9 mouse cellular contexts compared by ENCODE assay signal in the genomic region with DNA sequence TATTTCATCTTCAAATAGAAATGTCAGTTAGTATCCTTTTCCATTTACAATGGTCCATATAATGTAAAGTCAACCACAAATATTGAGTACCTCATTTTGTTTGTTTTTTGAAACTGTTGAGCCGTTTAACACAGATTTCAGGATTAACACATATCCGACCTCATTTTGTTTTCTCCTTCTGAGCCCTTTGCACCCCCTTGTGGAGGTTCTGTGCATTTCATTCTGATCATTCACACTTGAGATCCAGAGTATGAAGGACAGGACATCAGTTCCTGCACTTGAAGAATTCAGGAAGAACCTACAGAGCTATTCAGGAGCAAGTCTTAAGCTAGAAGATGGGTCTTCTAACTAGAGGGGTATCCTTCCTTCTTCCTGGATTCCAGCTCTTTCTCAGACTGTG. TPM values are rescaled to one million over a fixed set of nuclear protein-coding genes. Genes with fewer than 3 reads are reported as not detected.
A peak's percentile ranks its signal among the peaks of the same experiment; 100 is the strongest.
DNase-seq lines count a peak whose midpoint lies in the region; ATAC-seq and TF ChIP-seq lines count a peak whose summit lies in the region.
"Had no signal": no experiment of that assay in that cellular context is flagged by ENCODE, and none has a peak within 500 bp of the region (broad histone marks: within the 10 kb centered on the region; RNA-seq: fewer than 3 reads in every experiment).

No protein-coding gene starts in this region.

- no peak overlapping the region for H3K4me2 ChIP-seq in liver, embryonic 11.5 days
- H3K4me2 ChIP-seq: limb, embryonic 13.5 days had no signal

- H3K27me3 ChIP-seq in cerebellum, adult 2 months (ENCODE audit: control insufficient read depth, insufficient read depth, low read length) = no peaks in the 10 kb centered on the region
- H3K27me3 ChIP-seq in liver, adult 2 months (ENCODE audit: control insufficient read depth, insufficient read depth, low read length) = no peaks in the 10 kb centered on the region
- H3K27me3 ChIP-seq in liver, embryonic 11.5 days (replicated peaks; ENCODE audit: control insufficient read depth, insufficient read depth, low read length) = no peaks in the 10 kb centered on the region
- no peaks in the 10 kb centered on the region for H3K27me3 ChIP-seq in hindbrain, embryonic 10.5 days (ENCODE audit: insufficient read depth, poor library complexity, severe bottlenecking)
- H3K27me3 ChIP-seq: limb, embryonic 13.5 days had no signal

- no peak for TF ChIP-seq CTCF in cerebellum, adult 2 months (IDR thresholded peaks at IDR 0.05; ENCODE audit: borderline replicate concordance, insufficient read depth, low read depth, low read length)
- 0 out of 2 replicates have a peak, but pooled peaks have one; percentile 16 for TF ChIP-seq CTCF in liver, adult 2 months (IDR thresholded peaks at IDR 0.05; ENCODE audit: low read depth, low read length)

- no peak overlapping the region for H3K27ac ChIP-seq in cerebellum, adult 2 months (ENCODE audit: insufficient read depth, low read length)
- no peak overlapping the region for H3K27ac ChIP-seq in liver, adult 2 months (replicated peaks; ENCODE audit: insufficient read depth, low read depth, low read length)
- H3K27ac ChIP-seq in liver, embryonic 11.5 days (ENCODE audit: low read depth, low read length) = no peak overlapping the region
- H3K27ac ChIP-seq in hindbrain, embryonic 10.5 days = no peak overlapping the region
- H3K27ac ChIP-seq: limb, embryonic 13.5 days had no signal

- H3K4me1 ChIP-seq in cerebellum, adult 2 months (ENCODE audit: control insufficient read depth, insufficient read depth, low read length) = no peaks in the 10 kb centered on the region
- H3K4me1 ChIP-seq in liver, adult 2 months (ENCODE audit: control insufficient read depth, insufficient read depth, low read length) = no peaks in the 10 kb centered on the region
- H3K4me1 ChIP-seq in liver, embryonic 11.5 days (replicated peaks; ENCODE audit: control insufficient read depth, insufficient read depth, low read length) = no peaks in the 10 kb centered on the region
- H3K4me1 ChIP-seq in hindbrain, embryonic 10.5 days (replicated peaks) = 0 out of 2 replicates have a peak, but pooled peaks cover 3% of the 10 kb centered on the region
- H3K4me1 ChIP-seq: limb, embryonic 13.5 days had no signal

- no peaks in the 10 kb centered on the region for H3K79me2 ChIP-seq in liver, adult 2 months (ENCODE audit: control insufficient read depth, insufficient read depth, low read length)

- H3K9ac ChIP-seq in liver, adult 2 months (ENCODE audit: low read depth, low read length) = no peak overlapping the region
- H3K9ac ChIP-seq in liver, embryonic 11.5 days (ENCODE audit: low read depth, low read length) = no peak overlapping the region
- H3K9ac ChIP-seq: limb, embryonic 13.5 days had no signal

- 48% methylated on average over 2 of the region's 2 CpGs for WGBS in cerebellum, adult 2 months
- WGBS in liver, adult 2 months = 17% methylated on average over 2 of the region's 2 CpGs
- 51% methylated on average over 2 of the region's 2 CpGs for WGBS in liver, embryonic 11.5 days
- 68% methylated on average over 2 of the region's 2 CpGs for WGBS in hindbrain, embryonic 10.5 days

- no peaks in the 10 kb centered on the region for H3K36me3 ChIP-seq in liver, adult 2 months (ENCODE audit: control insufficient read depth, insufficient read depth, low read length)
- no peaks in the 10 kb centered on the region for H3K36me3 ChIP-seq in liver, embryonic 11.5 days (ENCODE audit: control insufficient read depth, insufficient read depth, low read length)
- H3K36me3 ChIP-seq in hindbrain, embryonic 10.5 days = no peaks in the 10 kb centered on the region
- H3K36me3 ChIP-seq: limb, embryonic 13.5 days had no signal

- H3K4me3 ChIP-seq in cerebellum, adult 2 months (replicated peaks; ENCODE audit: insufficient read depth, low read depth, low read length) = no peak overlapping the region
- H3K4me3 ChIP-seq in liver, adult 2 months (ENCODE audit: insufficient read depth, low read depth, low read length) = no peak overlapping the region
- no peak overlapping the region for H3K4me3 ChIP-seq in liver, embryonic 11.5 days (ENCODE audit: low read depth, low read length)
- H3K4me3 ChIP-seq in hindbrain, embryonic 10.5 days = no peak overlapping the region
- H3K4me3 ChIP-seq: limb, embryonic 13.5 days had no signal

- no peaks in the 10 kb centered on the region for H3K9me3 ChIP-seq in liver, embryonic 11.5 days (ENCODE audit: control insufficient read depth, low read length)
- no peaks in the 10 kb centered on the region for H3K9me3 ChIP-seq in hindbrain, embryonic 10.5 days
- H3K9me3 ChIP-seq: limb, embryonic 13.5 days had no signal

- DNase-seq in cerebellum, postnatal 10 days = peak; percentile 61 to 66
- no peak for DNase-seq in cerebellum, adult 2 months
- DNase-seq in liver, adult 2 months (ENCODE audit: extremely low read depth, low read depth, low spot score) = peak; percentile 45
- DNase-seq in liver, embryonic 11.5 days (ENCODE audit: low spot score) = no peak
- peak; percentile 20 for DNase-seq in WW6 (ENCODE audit: low read depth, low spot score)
- DNase-seq in kidney, postnatal 4 days = peak; percentile 41 to 61
- DNase-seq in thymus, adult 18-20 months = no peak
- DNase-seq in hindbrain, embryonic 10.5 days (ENCODE audit: low spot score) = no peak

- TF ChIP-seq POLR2A in cerebellum, adult 2 months (IDR thresholded peaks at IDR 0.05; ENCODE audit: borderline replicate concordance, insufficient read depth, low read length) = no peak
- TF ChIP-seq POLR2A in liver, adult 2 months (IDR thresholded peaks at IDR 0.05; ENCODE audit: extremely low read depth, insufficient read depth, low read length) = no peak

- no peak for ATAC-seq in liver, embryonic 11.5 days (replicated peaks; ENCODE audit: low FRiP score)

RNA-seq across cellular contexts. Expression of a gene that starts 7.0 kb away (rescaled TPM):
- polyA plus RNA-seq in cerebellum, adult 2 months (2012; rRNA removed) = not detected in 2 replicates
- not detected in 2 replicates for total RNA-seq in liver, adult 2 months (2014; rRNA removed)
- not detected in 2 replicates for polyA plus RNA-seq in liver, adult 2 months (2012; rRNA removed)
- polyA plus RNA-seq in liver, embryonic 11.5 days (2014; fragmentation: Nextera tagmentation; extraction: Ambion mirVana) = not detected in 2 replicates
- 0.24 TPM in 1 of 2 replicates, not detected in the other for polyA plus RNA-seq in hindbrain, embryonic 10.5 days (2016; fragmentation: Nextera tagmentation; extraction: Ambion mirVana)
- polyA plus RNA-seq: limb, embryonic 13.5 days had no signal

RNA-seq across cellular contexts. Expression of a gene that starts 56.7 kb away (rescaled TPM):
- not detected in 2 replicates for polyA plus RNA-seq in cerebellum, adult 2 months (2012; rRNA removed)
- not detected in 2 replicates for total RNA-seq in liver, adult 2 months (2014; rRNA removed)
- not detected in 2 replicates for polyA plus RNA-seq in liver, adult 2 months (2012; rRNA removed)
- polyA plus RNA-seq in liver, embryonic 11.5 days (2014; fragmentation: Nextera tagmentation; extraction: Ambion mirVana) = not detected in 2 replicates
- not detected in 2 replicates for polyA plus RNA-seq in hindbrain, embryonic 10.5 days (2016; fragmentation: Nextera tagmentation; extraction: Ambion mirVana)
- polyA plus RNA-seq: limb, embryonic 13.5 days had no signal

Comparison
In these comparisons a context has a peak if more than half of its experiments do, and no peak if none do; other contexts are left out.
1. DNase-seq: peak in cerebellum, postnatal 10 days (2 of 2), liver, adult 2 months (single experiment), WW6 (single experiment) and kidney, postnatal 4 days (2 of 2); none in cerebellum, adult 2 months (0 of 2), liver, embryonic 11.5 days (single experiment), thymus, adult 18-20 months (0 of 2) and hindbrain, embryonic 10.5 days (single experiment).